Mouse (Mus musculus): ENCODE results near the gene Kcnmb2. TPM values are rescaled to one million over a fixed set of nuclear protein-coding genes. Genes with fewer than 3 reads are reported as not detected.

Kcnmb2 gene
- polyA plus RNA-seq, 1 experiment from 2014 or later: 0.17 TPM

DNA sequence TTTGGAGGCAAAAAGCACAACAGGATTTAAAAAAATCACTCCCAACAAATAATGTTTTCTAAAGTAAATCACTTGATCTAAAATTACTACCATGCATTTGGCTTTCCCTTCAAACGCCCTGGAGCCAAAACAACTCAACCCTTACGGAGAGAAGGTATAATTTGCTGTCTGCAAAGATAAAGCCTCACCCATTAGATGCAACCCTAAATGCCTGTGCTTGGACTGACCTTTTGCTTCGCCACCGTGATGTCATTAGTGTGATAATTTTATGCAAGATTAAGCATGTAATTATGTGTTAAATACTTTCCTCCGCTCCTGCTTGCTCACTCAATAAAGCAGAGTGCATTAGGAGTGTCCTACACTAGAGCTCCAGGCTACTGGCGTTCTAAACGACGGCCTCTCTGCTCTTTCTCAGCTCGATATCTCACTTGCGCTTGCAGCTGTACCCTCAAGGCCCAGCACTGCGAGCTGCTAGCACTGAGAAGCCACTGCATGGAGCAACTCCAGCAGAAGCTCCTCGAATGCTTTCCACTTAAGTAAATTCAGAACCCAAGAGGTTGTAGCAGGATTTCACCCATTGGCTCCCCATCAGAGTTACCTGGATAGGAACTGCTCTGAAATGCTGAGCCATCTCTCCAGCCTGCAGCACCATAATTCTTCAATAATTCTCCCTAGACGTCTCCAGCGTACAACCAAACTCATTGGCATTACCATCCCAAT, 247.7 kb downstream of the Kcnmb2 start:
- Histone ChIP-seq H3K9ac (no peak overlapping the region), H3K4me1 (replicated peaks) (no peaks in the 10 kb centered on the region), H3K4me3 (replicated peaks) (no peak overlapping the region), H3K36me3 (replicated peaks) (no peaks in the 10 kb centered on the region), H3K4me2 (no peak overlapping the region), H3K27ac (replicated peaks) (no peak overlapping the region), H3K27me3 (no peaks in the 10 kb centered on the region), H3K9me3 (replicated peaks) (no peaks in the 10 kb centered on the region)
- no peak for ATAC-seq (ENCODE audit: insufficient read depth)
- 58% methylated on average over 14 of the region's 14 CpGs for WGBS (ENCODE audit: insufficient replicate concordance)

DNA sequence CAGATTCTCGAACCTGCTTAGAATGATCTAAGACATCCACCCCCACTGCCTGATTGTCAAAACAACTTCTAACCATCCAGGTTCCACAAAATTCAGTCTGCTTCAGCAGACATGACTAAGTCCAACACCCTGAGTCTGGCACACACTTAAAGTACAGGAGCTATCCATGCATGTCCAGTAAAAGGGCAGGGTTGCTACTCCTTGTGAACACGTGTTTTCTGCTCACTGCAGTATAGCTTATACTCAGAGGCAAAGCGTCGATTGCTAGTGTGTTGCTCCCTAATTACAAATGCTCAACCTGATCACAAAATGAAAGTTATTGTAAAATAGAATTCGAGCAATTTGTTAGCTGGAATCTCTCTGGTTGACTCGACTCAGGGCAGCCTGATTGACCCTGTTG, 278.2 kb downstream of the Kcnmb2 start:
- Histone ChIP-seq H3K4me3 (replicated peaks) (no peak overlapping the region), H3K27me3 (no peaks in the 10 kb centered on the region), H3K27ac (replicated peaks) (no peak overlapping the region), H3K9me3 (replicated peaks) (no peaks in the 10 kb centered on the region), H3K4me2 (no peak overlapping the region), H3K36me3 (replicated peaks) (no peaks in the 10 kb centered on the region), H3K4me1 (replicated peaks) (no peaks in the 10 kb centered on the region), H3K9ac (no peak overlapping the region)
- WGBS (ENCODE audit: insufficient replicate concordance): 53% methylated on average over 6 of the region's 6 CpGs
- ATAC-seq (ENCODE audit: insufficient read depth): no peak

DNA sequence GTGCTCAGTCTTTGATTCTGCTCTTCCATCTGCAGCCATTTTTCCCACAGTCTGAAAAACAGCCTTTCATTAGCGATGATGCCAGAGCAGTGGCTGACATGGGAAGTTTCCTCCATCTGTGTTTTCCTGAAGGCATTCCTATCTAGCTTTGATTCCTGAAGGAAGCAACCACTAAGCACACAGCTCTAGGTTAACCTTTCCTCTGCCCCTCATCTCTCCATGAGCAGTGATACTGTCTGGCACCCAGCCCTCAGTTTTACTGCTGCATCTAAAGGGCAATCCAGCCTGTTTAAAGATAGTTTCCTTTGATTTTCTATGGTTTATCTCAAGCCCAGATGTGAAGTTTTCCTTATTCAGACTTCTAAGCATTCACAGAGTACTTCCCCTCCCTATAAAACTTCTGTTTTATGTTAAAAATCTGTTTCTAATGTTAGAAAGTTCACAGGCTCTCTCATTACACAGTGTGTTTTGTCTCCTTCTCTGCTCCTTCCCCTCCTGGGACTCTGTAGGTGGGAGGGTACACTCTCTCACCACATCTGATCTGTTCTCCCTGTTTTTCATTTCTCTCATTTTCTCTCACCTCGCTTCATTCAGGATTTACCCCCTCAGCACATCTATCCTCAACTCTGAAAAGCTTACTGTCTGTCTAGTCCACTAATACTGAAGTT, 283.7 kb downstream of the Kcnmb2 start:
- Histone ChIP-seq H3K9ac (no peak overlapping the region), H3K4me2 (no peak overlapping the region), H3K27me3 (no peaks in the 10 kb centered on the region), H3K9me3 (replicated peaks) (no peaks in the 10 kb centered on the region), H3K27ac (replicated peaks) (no peak overlapping the region), H3K4me1 (replicated peaks) (no peaks in the 10 kb centered on the region), H3K4me3 (replicated peaks) (no peak overlapping the region), H3K36me3 (replicated peaks) (no peaks in the 10 kb centered on the region)
- 48% methylated on average over 2 of the region's 2 CpGs for WGBS (ENCODE audit: insufficient replicate concordance)
- no peak for ATAC-seq (ENCODE audit: insufficient read depth)

DNA sequence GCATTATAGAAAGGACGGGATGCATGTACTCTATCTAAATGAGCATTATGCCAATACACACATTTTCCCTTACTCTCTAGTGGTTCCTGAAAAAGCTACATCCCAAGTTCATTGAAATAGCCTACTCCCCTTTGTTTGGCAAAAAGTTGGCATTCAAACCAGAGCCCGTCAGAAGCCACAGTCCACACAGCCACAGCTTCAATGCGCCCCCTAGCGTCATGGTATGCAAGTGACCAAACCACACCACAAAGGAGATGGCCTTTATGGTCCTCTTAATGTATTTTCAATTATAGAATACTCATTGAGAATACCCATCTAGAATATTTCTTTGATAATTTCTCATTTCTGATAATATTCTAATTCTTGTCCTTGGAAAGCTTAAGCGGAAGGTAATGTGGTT, 286.2 kb downstream of the Kcnmb2 start:
- no peak for ATAC-seq (ENCODE audit: insufficient read depth)
- 32% methylated on average over 5 of the region's 5 CpGs for WGBS (ENCODE audit: insufficient replicate concordance)
- Histone ChIP-seq H3K27me3 (no peaks in the 10 kb centered on the region), H3K36me3 (replicated peaks) (no peaks in the 10 kb centered on the region), H3K4me2 (no peak overlapping the region), H3K9ac (no peak overlapping the region), H3K4me1 (replicated peaks) (no peaks in the 10 kb centered on the region), H3K27ac (replicated peaks) (no peak overlapping the region), H3K4me3 (replicated peaks) (no peak overlapping the region), H3K9me3 (replicated peaks) (no peaks in the 10 kb centered on the region)

DNA sequence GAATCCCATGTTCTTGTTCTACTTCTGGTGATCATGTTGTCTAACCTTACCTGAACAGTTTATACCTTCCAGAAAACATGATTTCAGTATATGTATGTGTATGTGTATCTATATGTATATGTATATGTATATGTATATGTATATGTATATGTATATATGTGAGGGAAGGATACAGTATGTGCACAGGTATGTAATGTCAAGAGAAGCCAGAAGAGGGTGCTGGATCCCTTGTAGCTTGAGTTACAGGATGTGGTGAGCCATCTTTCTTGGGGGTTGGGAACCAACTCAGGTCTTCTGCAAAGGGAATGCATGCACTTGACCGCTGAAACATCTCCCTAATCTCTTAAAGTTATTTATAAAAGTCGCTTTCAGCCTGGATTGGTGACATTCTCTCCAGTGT, 286.6 kb downstream of the Kcnmb2 start:
- Histone ChIP-seq H3K4me1 (replicated peaks) (no peaks in the 10 kb centered on the region), H3K9me3 (replicated peaks) (no peaks in the 10 kb centered on the region), H3K4me3 (replicated peaks) (no peak overlapping the region), H3K9ac (no peak overlapping the region), H3K27ac (replicated peaks) (no peak overlapping the region), H3K36me3 (replicated peaks) (no peaks in the 10 kb centered on the region), H3K27me3 (no peaks in the 10 kb centered on the region), H3K4me2 (no peak overlapping the region)
- WGBS (ENCODE audit: insufficient replicate concordance): 59% methylated on average over 2 of the region's 2 CpGs
- ATAC-seq (ENCODE audit: insufficient read depth): no peak

DNA sequence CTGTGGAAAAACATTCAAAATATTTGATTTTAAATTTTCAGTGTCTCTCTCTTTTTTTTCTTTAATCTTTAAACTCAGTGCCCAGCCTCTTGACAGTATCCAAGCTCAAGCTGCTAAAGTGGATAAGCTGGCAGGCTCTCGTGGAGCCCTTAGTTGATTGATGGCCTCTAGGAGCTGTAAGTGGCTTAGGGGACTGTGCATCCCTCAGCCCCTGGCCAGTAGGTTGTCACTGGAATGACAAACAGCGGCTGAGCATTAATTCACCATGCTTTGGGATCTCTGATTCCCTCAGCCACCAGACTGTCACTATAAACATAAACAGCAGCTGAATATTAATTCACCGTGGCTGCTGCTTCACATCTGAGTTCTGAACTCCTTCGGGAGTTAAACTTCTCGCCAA, 287.6 kb downstream of the Kcnmb2 start:
- ATAC-seq (ENCODE audit: insufficient read depth): no peak
- Histone ChIP-seq H3K9me3 (replicated peaks) (no peaks in the 10 kb centered on the region), H3K27ac (replicated peaks) (no peak overlapping the region), H3K4me3 (replicated peaks) (no peak overlapping the region), H3K27me3 (no peaks in the 10 kb centered on the region), H3K4me2 (no peak overlapping the region), H3K9ac (no peak overlapping the region), H3K36me3 (replicated peaks) (no peaks in the 10 kb centered on the region), H3K4me1 (replicated peaks) (no peaks in the 10 kb centered on the region)
- WGBS (ENCODE audit: insufficient replicate concordance): 49% methylated on average over 5 of the region's 5 CpGs

DNA sequence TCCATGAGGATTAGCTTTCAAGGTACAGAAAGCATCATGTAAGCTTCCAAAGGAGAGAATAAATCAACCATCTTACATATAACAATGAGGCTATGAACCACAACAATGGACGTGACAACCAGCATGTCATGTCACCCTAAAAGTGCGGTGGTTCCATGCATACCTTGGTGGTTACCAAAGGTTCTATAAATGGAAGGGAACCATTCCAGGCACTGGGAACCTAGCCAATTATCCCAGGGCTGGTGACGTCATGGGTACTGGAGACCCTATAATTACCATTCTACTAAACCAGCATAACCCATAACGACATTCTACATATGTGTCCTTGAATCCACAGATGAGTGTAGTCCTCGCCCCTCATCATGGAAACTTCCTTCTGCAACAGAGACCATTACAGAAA, 291.7 kb downstream of the Kcnmb2 start:
- no peak overlapping the region for H3K9ac ChIP-seq
- no peak for ATAC-seq (ENCODE audit: insufficient read depth)
- H3K9me3 ChIP-seq (replicated peaks): no peaks in the 10 kb centered on the region
- H3K27ac ChIP-seq (replicated peaks): no peak overlapping the region
- H3K4me3 ChIP-seq (replicated peaks): no peak overlapping the region
- H3K36me3 ChIP-seq (replicated peaks): no peaks in the 10 kb centered on the region
- WGBS (ENCODE audit: insufficient replicate concordance): 72% methylated on average over 5 of the region's 5 CpGs
- H3K27me3 ChIP-seq: no peaks in the 10 kb centered on the region
- H3K4me2 ChIP-seq: no peak overlapping the region
- no peaks in the 10 kb centered on the region for H3K4me1 ChIP-seq (replicated peaks)

DNA sequence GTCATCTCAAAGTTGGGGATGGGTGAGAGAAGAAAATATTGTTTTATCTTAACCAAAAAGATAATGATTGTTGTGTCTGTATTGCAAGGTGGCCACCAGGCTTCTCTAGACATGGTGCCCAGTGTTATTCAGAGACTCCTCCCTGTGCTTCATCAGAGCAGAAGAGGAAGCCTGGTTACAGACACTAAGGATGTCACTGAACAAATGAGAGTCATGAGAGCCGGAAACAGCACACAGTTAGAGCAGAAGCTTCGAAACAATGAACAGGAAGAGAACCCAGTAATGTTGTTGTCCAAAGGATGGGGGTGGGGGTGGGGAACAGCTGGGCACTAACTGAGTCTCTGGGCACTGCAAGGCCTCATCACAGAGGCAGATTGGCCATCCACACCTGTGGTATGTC, 324.4 kb downstream of the Kcnmb2 start:
- ATAC-seq (ENCODE audit: insufficient read depth): no peak
- Histone ChIP-seq H3K27ac (replicated peaks) (no peak overlapping the region), H3K9ac (no peak overlapping the region), H3K4me2 (no peak overlapping the region), H3K9me3 (replicated peaks) (no peaks in the 10 kb centered on the region), H3K4me1 (replicated peaks) (no peaks in the 10 kb centered on the region), H3K4me3 (replicated peaks) (no peak overlapping the region), H3K27me3 (no peaks in the 10 kb centered on the region), H3K36me3 (replicated peaks) (no peaks in the 10 kb centered on the region)
- 23% methylated on average over 2 of the region's 2 CpGs for WGBS (ENCODE audit: insufficient replicate concordance)

DNA sequence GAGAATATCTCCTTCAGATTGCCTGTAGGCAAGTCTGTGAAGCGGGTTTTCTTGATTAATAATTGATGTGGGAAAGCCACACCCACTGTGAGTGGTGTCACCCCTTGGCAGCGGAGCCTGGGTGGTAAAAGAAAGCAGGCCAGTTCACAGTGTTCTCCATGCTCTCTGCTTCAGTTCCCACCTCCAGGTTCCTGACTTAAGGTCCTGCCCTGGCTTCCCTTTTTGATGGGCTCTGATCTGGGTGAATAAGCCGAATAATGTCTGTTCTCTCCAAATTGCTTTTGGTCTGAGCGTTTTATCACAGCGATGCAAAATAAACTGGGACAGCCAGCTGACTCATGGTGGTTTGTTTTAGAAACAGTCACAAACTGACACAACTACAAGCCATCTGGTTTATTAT, 334.5 kb downstream of the Kcnmb2 start:
- Histone ChIP-seq H3K4me2 (no peak overlapping the region), H3K9ac (no peak overlapping the region), H3K9me3 (replicated peaks) (no peaks in the 10 kb centered on the region), H3K36me3 (replicated peaks) (no peaks in the 10 kb centered on the region), H3K4me1 (replicated peaks) (no peaks in the 10 kb centered on the region), H3K27ac (replicated peaks) (no peak overlapping the region), H3K27me3 (no peaks in the 10 kb centered on the region), H3K4me3 (replicated peaks) (no peak overlapping the region)
- no peak for ATAC-seq (ENCODE audit: insufficient read depth)
- 60% methylated on average over 5 of the region's 5 CpGs for WGBS (ENCODE audit: insufficient replicate concordance)
